Mouse (Mus musculus): ENCODE measurements around the gene Pgk1. TPM values are rescaled to one million over a fixed set of nuclear protein-coding genes. Genes with fewer than 3 reads are reported as not detected.
"Not testable (repeated sequence)": the region's sequence is repeated elsewhere in the genome, so short reads cannot be mapped to it uniquely, and the experiment has no call there.

The Pgk1 gene
- total RNA-seq (2021), result 100 to 1,000 TPM; 586 to 594 TPM

DNA sequence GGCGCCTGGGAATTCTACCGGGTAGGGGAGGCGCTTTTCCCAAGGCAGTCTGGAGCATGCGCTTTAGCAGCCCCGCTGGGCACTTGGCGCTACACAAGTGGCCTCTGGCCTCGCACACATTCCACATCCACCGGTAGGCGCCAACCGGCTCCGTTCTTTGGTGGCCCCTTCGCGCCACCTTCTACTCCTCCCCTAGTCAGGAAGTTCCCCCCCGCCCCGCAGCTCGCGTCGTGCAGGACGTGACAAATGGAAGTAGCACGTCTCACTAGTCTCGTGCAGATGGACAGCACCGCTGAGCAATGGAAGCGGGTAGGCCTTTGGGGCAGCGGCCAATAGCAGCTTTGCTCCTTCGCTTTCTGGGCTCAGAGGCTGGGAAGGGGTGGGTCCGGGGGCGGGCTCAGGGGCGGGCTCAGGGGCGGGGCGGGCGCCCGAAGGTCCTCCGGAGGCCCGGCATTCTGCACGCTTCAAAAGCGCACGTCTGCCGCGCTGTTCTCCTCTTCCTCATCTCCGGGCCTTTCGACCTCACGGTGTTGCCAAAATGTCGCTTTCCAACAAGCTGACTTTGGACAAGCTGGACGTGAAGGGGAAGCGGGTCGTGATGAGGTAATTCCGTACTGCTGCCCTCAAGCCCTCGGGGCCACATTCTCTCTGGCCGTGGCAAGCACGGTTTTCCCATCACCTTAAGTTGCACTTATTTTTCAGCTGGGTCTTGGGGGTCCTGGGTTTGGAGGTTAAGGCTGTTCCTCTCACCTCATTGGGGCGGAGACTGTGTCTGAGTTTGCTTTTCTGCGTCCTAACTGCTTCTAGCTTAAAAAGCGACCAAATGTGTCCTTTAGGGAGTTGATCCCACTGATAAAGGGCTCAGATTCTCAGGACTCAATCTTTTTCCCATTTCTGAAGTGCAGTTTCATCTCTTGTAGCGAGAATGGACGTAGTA lies at the start of gene Pgk1:
Pgk1 (plus strand) TSS at position 388 of the 937 bp plus-strand sequence.
- DNase-seq (ENCODE audit: low spot score), result peak; percentile 86
- intact Hi-C loops (cut with DNase I), result loop anchor here (5.0 kb wide), 1 partner anchor 160 kb away; the partner anchor contains the start of gene Atp7a

DNA sequence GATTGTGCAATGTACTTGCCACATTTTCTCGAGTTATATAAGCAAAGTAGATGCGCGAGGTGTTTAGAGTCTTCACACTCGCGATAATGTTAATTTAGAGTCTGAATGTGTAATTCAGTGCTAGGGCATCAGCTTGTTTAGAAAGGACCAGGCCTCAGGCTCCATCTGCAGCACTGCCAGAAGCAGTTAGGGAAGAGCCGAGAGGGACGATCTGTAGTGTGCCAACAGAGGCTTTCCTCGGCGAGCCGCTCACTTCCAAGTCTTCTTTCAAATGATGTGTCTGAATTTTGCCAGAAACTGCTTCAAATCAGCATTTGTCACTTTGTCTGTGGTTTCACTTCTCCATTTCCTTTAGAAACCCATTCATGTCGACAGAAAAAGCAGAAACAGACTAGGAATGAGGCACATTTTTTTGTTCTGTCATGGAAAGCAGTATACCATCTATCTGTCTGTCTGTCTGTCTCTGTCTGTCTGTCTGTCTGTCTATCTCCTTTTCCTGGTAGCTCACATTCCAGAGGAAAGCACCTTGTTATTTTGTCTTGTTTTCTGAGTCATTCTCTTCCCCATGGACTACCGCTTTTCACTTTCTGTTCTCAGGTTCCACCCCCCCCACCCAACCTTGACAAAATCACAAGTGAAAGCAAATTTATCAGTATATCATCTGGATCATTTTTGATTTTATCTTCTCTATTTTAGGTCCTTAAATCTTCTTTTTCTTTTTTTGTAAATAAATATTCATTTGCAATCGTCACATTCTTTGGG lies 47.4 kb upstream of the Pgk1 start:
- intact Hi-C loops (cut with DNase I), result no loop called here
- no peak for DNase-seq (ENCODE audit: low spot score)

DNA sequence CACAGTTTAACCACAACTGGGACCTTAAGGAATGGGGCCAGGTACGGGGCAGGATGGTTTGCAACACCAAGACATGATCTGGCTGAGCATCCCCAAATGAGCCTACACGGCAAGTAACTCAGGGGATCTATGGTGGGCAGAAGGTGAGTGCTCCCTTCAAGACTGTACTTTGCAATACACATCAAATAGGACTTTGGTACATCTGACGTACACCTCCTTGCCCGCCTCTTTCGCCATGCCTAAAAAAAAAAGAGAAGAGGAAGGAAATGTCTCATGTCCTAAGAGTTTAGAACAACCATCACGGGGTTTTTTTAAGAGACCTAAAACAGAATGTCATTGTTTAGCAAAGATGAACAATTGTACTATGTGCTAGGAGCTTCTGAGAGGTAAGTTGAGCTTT lies 44.0 kb upstream of the Pgk1 start, which contains the start of gene Tlr13:
Tlr13 (plus strand) TSS at position 269 of the 400 bp plus-strand sequence.
- intact Hi-C loops (cut with DNase I), result no loop called here
- DNase-seq (ENCODE audit: low spot score), result no peak

DNA sequence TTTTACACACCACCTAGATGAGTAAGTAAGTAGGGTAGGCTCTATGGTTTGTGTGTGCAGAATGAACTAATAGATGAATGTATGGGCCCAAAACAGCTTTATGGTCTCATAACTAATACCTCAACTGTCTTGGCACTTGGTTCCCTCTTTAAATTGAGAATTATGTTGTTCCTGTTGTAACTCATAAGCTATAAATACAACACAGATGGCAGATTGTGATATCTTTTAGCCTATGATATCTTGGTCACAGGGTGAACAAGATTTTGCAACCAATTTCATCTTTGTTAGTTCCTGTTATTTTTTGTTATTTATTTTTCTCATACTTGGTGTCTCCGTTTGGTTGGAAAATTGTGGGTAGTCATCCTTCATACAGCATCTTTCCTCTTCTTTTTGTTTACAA lies 38.7 kb upstream of the Pgk1 start:
- intact Hi-C loops (cut with DNase I), result no loop called here
- DNase-seq (ENCODE audit: low spot score), result no peak

DNA sequence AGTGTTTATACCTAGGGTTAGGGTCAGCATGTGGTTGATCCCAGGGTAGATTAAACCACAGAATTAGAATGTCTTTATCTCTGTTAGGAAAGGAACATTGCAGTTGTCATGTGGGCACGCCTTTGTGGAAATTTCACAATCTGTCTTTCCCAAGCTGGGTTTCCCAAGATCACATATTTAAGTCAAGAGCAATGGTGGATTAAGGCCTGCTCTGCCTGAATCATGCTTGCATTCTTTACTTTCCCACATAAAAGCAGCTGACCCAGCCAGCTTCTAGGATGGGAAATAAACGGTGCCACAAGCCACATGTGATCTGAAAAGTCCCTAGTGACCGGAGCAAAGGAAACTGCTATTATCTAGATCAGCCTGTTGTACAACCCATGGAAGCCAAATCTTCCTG lies 37.4 kb upstream of the Pgk1 start:
- no peak for DNase-seq (ENCODE audit: low spot score)
- intact Hi-C loops (cut with DNase I), result no loop called here

DNA sequence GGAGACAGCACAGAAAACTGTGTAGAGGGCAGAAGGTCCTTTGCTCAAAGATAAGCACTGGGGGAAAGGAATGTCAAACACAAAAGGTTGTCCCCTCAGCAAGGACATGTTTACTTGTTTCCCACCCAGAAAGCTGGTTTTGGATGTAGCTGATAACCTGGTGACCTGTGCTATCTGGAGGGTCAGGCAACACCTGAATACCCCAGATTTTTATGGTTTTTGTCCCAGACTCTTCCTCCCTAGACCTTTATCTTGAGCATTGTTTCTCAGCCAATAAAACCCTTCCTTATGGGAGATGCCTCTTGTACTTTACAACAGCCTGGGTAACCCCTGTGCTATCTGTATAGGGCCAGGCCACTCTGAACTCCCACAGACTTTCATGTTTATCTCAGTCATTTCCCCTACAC lies 32.7 kb upstream of the Pgk1 start:
- no peak for DNase-seq (ENCODE audit: low spot score)
- intact Hi-C loops (cut with DNase I), result no loop called here

DNA sequence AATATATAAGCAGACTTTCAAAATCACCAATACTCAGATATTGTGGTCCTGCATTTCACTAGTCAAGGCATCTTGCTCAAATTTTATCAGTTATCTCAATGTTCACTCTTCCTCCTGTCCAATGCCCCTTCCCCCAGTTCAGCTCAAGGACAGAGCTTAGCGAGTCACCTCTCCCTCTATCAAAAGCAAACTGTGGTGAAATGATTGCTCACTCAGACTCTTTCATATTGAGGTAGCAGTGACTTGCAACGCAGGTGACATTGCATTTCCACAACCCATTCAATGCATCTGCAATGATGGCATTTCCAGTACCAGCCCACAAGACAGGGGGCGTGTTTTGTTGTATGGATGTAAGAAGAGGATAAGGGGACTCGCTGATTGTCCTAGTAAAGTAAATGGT lies 31.0 kb upstream of the Pgk1 start:
- intact Hi-C loops (cut with DNase I), result no loop called here

DNA sequence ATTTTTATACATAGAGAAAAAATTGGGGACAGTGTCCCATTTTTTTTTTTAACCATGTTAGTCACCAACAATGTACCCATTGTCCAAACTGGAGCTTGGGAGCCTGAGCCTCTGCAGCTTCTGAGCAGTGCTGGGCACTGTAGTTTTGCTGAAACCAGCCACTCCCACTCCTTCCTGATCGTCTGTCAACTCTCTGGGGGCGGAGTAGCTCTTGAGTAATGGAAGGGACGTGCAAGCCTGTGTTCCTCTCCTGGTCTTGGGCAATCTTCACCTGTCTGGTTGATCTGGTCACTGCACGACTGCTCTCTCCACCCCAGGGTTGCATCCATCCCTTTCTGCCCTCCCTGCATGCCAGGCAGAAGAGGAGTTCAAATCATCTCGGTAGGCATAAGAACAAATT lies 22.9 kb upstream of the Pgk1 start:
- DNase-seq (ENCODE audit: low spot score), result no peak
- intact Hi-C loops (cut with DNase I), result no loop called here

More for the DNA sequence above, 31.0 kb upstream of the Pgk1 start:
- no peak for DNase-seq (ENCODE audit: low spot score)

DNA sequence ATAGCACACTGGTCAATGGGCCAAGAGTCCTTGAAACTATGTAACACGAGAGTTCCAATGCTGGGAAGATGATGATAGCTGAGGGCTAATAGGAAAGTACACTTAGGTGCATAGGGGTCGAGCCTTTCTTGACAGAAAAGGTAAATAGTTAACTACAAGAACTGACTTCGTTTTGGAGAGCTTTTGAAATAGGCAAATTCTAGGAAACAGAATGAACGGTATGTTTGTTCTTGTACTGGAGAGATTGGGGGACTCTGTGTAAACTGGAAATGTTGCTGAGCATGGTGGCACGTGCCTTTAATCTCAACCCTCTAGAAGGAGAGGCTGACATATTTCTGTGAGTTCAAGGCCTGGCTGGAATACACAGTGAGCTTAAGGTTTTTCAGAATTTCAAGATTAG lies 22.3 kb upstream of the Pgk1 start:
- intact Hi-C loops (cut with DNase I), result no loop called here
- DNase-seq (ENCODE audit: low spot score), result no peak

DNA sequence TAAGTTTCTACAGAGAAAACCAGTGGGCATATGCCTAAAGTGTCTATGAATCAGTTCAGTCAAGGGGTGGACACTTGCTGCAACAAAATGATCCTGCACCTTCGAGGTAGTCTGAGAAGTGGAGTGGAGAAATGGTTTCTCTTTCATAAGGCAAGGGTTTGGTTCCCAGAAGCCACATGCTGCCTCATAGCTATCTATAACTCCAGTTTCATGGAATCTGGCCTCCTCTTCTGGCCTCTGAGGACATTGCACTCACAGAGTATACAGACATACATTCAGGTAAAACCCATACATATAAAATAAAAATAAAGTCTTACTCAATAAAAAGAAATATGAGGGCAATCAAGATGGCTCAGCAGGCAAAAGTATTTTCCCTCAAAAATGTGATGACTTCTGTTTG lies 21.8 kb upstream of the Pgk1 start:
- DNase-seq (ENCODE audit: low spot score), result no peak
- intact Hi-C loops (cut with DNase I), result no loop called here

DNA sequence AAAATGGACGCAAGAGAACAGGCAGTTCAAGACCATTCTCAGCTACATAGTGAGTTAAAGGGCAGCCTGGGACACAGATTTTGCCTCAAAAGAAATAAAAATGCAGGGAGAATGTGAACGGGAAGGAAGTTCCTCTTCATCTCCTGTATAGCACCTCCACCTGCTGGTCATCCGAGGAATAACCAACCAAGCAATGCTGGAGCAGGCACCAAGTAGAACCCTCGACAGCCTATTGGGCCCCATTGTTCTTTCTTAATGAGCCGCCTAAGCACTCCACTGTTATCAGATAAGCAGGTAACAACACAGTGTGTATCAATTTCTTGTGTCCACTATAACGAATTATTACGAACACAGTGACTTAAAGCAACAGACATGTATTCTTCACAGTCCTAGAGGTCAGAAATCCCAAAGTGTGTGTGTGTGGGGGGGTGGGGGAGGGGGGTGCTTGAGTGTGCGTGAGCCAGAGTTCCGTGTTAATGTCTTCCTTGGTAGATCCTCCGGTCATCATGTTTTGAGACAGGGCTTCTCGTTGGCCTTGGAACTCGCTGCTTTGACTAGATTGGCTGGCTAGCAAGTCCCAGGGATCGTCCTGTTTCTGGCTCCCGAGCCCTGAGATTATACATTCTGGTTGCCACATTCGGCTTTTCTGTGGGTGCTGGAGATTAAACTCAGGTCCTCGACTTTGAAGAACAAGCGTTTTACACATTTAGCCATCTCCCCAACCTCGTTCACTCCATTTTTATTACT lies 15.6 kb upstream of the Pgk1 start:
- DNase-seq (ENCODE audit: low spot score), result peak; percentile 18
- intact Hi-C loops (cut with DNase I), result loop anchor here (2.0 kb wide), 1 partner anchor 144 kb away; the partner anchor contains the start of gene Atp7a

DNA sequence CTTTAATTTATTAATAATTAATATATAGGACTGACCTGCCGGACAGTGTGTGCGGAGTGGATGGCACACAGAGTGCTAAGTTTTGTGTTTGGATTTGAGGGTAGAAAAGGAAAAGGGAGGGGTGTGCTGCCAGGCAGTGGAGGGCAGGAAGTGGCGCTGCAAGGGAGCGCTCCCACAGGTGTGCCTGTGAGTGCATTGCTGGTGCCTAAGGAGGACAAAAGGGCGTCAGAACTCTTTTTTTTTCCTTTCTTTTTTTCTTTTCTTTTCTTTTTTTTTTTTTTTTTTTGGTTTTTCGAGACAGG lies 15.1 kb upstream of the Pgk1 start:
- intact Hi-C loops (cut with DNase I), result loop anchor here (2.0 kb wide), 1 partner anchor 145 kb away; the partner anchor contains the start of gene Atp7a
- no peak for DNase-seq (ENCODE audit: low spot score)

DNA sequence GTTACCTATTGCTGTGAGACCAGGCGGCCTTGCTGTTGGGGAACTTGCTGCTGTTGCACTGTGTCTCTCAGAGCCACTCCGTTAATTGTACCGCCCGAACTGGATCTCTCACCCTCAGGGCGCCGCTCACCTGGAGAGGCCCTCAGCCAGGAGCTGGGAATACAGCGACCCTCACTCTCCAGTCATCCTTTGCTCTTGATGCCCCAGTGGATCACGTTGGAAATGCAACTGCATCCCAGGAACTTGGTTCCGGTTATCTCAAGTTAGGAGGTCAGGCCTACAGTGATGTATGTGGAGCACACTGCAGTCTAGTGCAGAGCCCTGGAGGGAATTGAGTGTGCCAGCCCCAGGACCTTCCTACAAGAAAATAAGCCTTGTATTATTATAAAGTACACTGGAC lies 10.6 kb upstream of the Pgk1 start:
- no peak for DNase-seq (ENCODE audit: low spot score)
- intact Hi-C loops (cut with DNase I), result no loop called here

DNA sequence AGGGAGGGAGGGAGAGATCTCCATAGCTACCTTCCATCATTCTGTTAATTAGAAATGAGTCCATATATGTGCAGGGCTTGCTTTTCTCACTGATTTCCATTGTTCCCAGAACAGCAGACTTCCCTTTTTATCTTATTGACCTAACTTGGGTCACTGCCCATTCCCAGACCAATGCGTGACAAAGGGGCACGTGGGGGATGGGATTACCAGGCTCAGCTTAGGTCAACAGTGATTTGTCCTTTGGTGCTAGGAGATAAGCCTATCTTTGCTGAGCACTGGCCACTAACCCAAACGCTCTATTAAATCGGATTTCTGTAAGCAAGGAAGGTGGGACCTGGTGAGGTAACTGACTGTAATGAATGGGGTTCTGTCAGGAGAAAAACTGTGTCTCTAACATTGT lies 2.6 kb upstream of the Pgk1 start:
- intact Hi-C loops (cut with DNase I), result no loop called here
- DNase-seq (ENCODE audit: low spot score), result no peak

DNA sequence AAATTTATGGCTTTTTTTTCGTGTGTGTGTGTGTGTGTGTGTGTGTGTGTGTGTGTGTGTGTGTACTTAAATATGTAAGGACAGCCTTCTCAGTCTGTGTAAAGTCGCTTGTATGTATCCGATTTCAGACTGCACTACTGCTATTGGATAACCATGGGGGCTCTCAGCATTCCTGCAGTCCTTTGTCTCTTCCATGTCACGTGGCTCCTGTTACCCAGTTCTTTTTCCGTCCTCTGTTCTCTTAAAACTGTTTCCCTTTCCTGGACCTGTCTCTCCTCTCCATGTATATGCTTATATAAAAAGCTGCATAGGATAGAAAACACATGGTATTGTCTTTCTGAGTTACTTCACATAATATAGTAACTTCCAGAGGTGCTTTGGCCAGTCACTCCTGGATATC lies 1.2 kb upstream of the Pgk1 start:
- DNase-seq (ENCODE audit: low spot score), result no peak
- intact Hi-C loops (cut with DNase I), result loop anchor here (5.0 kb wide), 1 partner anchor 158 kb away; the partner anchor contains the start of gene Atp7a

DNA sequence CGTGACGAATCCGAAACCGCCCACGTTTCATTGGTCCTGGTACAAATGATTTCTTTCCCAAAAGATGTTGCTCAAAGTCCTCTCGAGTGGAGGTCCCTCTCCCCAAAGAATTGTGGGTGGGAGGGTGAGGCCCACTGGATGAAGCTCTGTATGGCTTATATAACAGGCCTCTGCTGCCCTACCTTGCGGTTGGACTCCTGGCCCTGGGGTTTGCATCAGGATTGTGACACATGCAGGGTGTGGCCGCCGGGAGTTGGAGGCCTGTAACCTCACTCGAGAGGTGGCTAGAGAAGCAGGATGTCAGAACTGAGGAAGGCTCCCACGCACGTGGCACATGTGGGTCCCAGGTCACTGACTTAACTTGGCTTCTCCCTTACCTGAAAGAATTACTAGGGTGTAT lies 837 bp downstream of the Pgk1 start:
- no peak for DNase-seq (ENCODE audit: low spot score)
- intact Hi-C loops (cut with DNase I), result loop anchor here (5.0 kb wide), 1 partner anchor 160 kb away; the partner anchor contains the start of gene Atp7a

DNA sequence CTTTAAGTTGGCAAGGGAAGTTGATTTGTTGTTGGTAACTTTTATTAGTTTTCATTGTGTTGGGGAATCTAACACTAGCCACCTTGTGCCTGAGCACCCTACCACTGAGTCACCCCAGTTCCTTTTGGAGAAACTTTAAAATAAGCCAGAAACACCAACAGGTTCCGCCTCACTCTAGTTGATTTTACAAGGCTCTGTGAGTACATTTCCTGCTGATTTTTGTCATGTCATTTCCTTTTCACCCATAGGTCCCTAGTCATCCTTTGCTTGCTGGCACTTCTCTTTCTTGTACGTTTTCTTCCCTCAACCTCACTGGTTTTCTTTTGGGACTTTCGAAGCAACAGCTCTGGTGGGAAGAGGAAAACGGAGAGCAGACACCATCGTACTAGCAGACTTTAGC lies 2.5 kb downstream of the Pgk1 start:
- DNase-seq (ENCODE audit: low spot score), result no peak
- intact Hi-C loops (cut with DNase I), result loop anchor here (5.0 kb wide), 1 partner anchor 162 kb away; the partner anchor contains the start of gene Atp7a

DNA sequence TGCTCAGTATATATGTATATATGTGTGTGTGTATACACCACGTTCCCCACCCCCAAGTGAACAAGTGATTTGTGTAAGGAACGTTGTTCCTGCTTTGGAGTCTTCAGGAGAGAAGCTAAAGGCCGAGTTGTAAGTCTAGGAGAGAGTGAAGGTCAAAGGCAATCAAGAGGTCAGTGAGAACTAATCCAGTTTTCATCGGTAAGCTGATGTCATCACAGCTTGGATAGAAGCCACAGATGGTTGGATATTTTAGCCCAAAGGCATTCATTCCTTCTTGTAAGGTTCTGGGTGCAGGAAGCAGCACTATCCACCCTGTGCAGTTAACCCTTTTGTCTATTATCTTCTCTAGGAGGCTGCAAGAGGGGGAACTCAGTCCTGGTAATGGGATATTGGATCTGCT lies 3.2 kb downstream of the Pgk1 start:
- DNase-seq (ENCODE audit: low spot score), result no peak
- intact Hi-C loops (cut with DNase I), result no loop called here

DNA sequence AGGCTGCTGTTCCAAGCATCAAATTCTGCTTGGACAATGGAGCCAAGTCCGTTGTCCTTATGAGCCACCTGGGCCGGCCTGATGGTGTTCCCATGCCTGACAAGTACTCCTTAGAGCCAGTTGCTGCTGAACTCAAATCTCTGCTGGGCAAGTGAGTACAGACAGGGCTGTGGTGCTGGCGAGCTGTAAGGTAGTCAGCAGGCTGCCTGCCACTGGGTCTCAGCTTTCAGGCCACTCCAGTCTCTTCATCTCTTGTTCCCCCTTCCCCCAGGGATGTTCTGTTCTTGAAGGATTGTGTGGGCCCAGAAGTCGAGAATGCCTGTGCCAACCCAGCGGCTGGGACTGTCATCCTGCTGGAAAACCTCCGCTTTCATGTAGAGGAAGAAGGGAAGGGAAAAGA lies 7.5 kb downstream of the Pgk1 start:
- DNase-seq (ENCODE audit: low spot score); intact Hi-C loops (cut with DNase I): not testable (repeated sequence)

DNA sequence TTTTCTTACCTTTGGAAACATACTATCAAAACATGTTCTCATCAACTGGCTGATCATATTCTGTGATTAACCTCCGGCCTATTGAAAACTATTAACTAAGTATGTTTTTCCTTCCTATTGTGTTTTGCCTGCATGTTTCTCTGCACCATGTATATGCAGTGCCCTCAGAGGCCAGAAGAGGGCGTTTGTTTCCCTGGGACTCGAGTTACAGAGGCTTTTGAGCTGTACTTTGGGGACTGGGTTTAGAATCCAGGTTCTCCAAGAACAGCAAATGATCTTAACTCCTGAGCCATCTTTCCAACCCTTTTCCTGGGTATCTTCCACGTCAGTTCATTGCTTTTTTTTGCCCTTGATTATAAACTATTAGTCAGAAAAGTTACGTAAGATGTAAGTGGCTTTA lies 10.4 kb downstream of the Pgk1 start:
- intact Hi-C loops (cut with DNase I), result no loop called here
- DNase-seq (ENCODE audit: low spot score), result no peak

Data from heart, postnatal 25 days (tissue).